Mouse (Mus musculus): Measurements from ENCODE around the gene Tsc22d2. TPM values are rescaled to one million over a fixed set of nuclear protein-coding genes. Genes with fewer than 3 reads are reported as not detected.

Tsc22d2 gene
- polyA plus RNA-seq, 1 experiment from 2014 or later, result 11.1 TPM

Other genes starting within 250 kb of the Tsc22d2 start
- gene Eif2a, start 111.1 kb downstream of the Tsc22d2 start, polyA plus RNA-seq (2015; fragmentation: Nextera tagmentation; extraction: Ambion mirVana), result 46.1 and 47.9 TPM in 2 replicates
- gene Serp1, start 111.2 kb downstream of the Tsc22d2 start, polyA plus RNA-seq (2015; fragmentation: Nextera tagmentation; extraction: Ambion mirVana), result 166 and 169 TPM in 2 replicates
- gene Selenot, start 161.9 kb downstream of the Tsc22d2 start, polyA plus RNA-seq (2015; fragmentation: Nextera tagmentation; extraction: Ambion mirVana), result 15.4 and 16.0 TPM in 2 replicates
- gene Erich6, start 222.5 kb downstream of the Tsc22d2 start, polyA plus RNA-seq (2015; fragmentation: Nextera tagmentation; extraction: Ambion mirVana), result 0.08 TPM in 1 of 2 replicates, not detected in the other

All from embryonic facial prominence, embryonic 15.5 days (tissue).